Mouse (Mus musculus) layer of hippocampus, adult 18-20 months (tissue): Measurements from ENCODE around the gene Cyp2a22. TPM values are rescaled to one million over a fixed set of nuclear protein-coding genes. Genes with fewer than 3 reads are reported as not detected.
"Not testable (repeated sequence)": the region's sequence is repeated elsewhere in the genome, so short reads cannot be mapped to it uniquely, and the experiment has no call there.

Experiments
- DNase-seq, 2 experiments: peaks; one replicate each; pipeline ENCODE4 v3.0.0; 2022; ENCODE audit warnings: low spot score in 2 of 2
- long read RNA-seq: library from polyadenylated mRNA; stranded (forward); transcript quantifications from one replicate; pipeline ENCODE4 v2.0.0, GENCODE M21; 2021
- total RNA-seq, 2 experiments: library from RNA; stranded (reverse); gene quantifications; 2 replicates each; pipeline ENCODE4 v1.2.3; 2021

The Cyp2a22 gene
- not detected for total RNA-seq
- long read RNA-seq, result 0 reads

DNA sequence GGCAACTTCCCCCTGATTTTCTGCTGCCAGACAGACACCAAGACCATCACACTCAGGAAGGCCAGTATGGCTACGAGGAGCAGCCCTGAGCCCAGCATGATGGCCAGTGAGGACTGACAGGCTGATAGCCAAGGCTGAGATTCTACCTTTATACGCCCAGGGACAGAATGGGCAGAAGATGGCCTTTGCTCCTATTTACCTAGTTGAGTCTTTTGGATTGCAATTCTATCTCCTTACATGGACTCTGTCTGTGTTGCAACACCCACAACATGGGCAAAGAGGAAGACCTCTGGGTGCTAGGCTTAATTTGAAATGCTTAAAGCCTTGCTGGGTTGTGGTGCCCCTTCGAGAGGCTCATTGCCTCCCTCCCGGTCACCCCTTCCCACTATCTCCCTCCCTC is at the start of gene Cyp2a22:
Gene Cyp2a22 (minus strand): TSS at position 123 of the 400 bp plus-strand sequence.
- DNase-seq, result no peak

DNA sequence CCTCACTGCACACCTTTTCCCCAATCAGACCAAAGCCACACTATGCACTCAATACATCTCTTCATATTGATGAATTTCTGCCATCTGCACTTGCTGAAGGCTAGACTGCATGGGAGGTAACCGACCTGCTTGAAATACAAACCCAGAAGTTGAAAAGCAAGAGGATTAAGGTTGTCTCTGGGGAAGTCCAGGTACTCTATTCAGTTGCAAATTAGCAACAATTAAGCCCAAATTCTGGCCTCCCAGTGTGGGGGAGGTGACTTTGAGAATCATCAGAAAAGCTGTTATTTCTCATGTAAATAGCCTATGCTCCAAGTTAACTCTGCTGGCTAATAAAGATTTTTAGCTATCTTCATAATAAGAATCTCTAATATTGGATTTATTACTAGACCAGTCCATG is 44.0 kb upstream of the Cyp2a22 start:
- DNase-seq, result not testable (repeated sequence)

DNA sequence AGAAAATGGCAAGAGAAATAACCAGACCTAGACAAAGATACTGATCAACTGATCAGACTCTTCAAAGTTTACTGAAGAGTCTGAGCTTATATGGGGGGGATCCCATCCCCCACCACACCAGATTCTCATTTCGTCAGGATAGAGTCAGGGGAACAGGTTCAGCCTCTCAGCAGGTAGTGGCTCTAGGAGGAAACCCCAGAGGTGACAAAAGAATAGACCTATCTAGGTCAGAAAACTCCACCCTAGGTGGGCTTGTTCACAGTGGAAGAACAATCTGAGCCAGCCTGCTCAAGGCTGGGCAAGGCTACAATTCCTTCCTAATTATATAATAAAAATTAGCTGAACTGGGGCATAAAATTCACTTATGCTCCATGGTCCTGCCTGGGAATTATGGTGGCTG is 43.4 kb upstream of the Cyp2a22 start:
- DNase-seq, result no peak

DNA sequence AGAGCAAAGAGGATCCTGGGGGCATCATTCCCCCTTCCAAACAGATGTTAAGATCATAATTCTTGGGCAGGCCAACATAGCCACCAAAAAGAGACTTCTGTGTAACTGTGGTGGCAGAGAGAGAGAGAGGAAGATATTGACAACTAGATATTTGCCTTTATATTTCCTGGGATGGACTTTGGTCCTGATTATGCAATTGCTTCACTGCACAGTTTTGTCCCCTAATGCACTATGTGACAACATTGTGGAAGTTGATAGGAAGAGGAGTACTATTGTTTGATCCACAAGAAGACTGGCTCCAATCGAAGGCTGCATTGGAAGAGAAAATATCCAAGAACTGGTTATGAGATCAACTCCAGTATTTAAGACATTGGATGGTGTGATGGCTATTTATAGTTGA is 42.8 kb upstream of the Cyp2a22 start:
- DNase-seq, result not testable (repeated sequence)

- not testable (repeated sequence) for DNase-seq
These were observed 42.3 kb upstream of the Cyp2a22 start for GRCm38 (mm10) chr7:26981464-26981863.

GRCm38 (mm10) chr7:26962371-26962770 is 23.2 kb upstream of the Cyp2a22 start:
- DNase-seq, result not testable (repeated sequence)

DNA sequence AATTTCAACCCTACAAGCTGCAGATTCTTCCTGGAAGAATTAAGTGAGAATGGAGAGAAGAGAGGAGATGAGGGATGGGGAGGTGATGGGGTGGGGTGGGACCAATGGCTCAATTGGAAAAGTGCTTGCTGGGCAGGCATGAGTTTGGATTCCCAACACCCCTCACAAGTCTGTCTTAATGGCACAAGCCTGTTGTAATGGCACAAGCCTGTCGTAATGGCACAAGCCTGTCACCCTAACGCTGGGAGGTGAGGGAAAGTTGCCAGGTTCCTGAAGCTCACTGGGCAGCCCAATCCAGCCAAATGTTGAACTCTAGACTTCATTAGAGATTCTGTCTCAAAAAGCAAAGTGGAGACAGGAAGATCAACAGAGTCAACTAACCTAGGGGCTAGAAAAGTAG is 14.1 kb upstream of the Cyp2a22 start:
- not testable (repeated sequence) for DNase-seq

DNA sequence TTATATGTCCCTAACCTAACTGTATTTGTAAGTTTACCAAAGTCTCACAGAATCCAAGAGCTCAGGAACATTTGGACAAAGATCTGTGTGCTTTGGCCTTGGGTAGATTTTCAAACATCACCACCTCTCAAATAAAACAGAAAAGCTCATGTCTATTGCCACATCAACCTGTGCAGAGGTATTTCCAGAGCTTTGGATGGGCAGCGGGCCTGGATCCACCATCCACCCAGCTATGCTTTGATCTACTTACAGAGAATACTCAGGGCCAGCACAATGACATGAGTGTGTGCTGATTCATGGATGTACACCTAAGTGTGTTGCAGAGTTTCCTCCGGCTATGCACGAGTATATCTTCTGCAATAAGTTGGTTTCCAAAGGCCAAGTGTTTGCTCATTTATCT is 13.5 kb upstream of the Cyp2a22 start:
- DNase-seq, result not testable (repeated sequence)

DNA sequence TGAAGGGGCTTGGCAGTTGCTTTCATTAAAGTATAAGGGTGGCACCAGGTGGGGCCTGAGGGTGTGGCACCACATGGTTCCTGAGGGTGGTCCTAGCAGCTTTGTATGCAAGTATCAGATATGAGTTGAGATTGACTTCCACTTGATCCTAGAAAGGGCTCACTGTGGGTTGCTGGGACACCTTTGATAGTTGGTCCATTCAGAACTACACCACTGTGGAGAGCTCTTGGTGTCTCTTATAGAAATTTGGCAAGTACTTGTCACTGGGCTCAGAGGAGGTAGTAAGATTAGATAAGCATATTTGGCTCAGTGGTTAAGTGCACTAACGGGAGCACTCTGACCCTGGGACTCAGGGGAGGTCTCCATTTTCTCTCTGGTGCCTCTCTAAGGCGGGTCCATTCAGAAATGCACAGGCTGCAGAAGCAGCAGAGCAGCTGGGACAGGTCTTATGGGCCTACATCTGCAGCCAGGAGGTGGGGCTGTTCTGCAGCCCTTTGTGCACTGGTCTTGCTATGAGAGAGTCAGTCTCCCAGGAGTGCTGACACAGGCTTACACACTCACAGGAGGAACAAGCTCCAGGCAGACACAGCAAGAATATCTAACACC is 2.2 kb upstream of the Cyp2a22 start:
- DNase-seq, result not testable (repeated sequence)

DNA sequence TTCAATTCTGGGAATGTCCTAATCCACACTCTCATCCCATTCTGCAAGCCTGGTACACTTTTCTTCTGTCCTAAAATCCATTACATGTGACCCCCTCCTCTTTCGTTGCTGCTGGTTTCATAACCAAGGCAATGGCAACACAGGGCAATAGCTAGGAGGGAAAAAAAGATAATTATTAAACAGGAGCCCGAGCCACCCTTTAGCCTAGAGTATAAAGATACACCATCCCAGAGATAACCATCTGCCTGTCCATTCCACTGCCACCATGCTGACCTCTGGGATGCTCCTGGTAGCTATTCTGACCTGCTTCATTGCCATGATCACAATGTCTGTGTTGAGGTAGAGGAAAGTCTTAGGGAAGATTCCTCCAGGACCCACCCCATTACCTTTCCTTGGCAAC is 22.1 kb downstream of the Cyp2a22 start:
- DNase-seq, result not testable (repeated sequence)

Other genes starting within 250 kb of the Cyp2a22 start
- gene Cyp2b19, start 182.2 kb downstream of the Cyp2a22 start, total RNA-seq, result not detected
- gene Cyp2g1, start 130.5 kb downstream of the Cyp2a22 start, total RNA-seq, result not detected
- not detected for gene Cyp2a5, start 104.1 kb downstream of the Cyp2a22 start, total RNA-seq
- gene Cyp2a12, start 89.7 kb upstream of the Cyp2a22 start, total RNA-seq, result not detected
- gene Cyp2f2, start 180.5 kb upstream of the Cyp2a22 start, total RNA-seq, result not detected
- gene Cyp2t4, start 214.3 kb upstream of the Cyp2a22 start, total RNA-seq, result not detected
- 100 to 1,000 TPM; 106 to 110 TPM for gene Egln2, start 227.4 kb upstream of the Cyp2a22 start, total RNA-seq
- 10 to 100 TPM; 88.4 to 94.7 TPM for gene Rab4b, start 239.5 kb upstream of the Cyp2a22 start, total RNA-seq
- gene Gm21983, start 241.7 kb upstream of the Cyp2a22 start, total RNA-seq, result not detected
- 1 to 10 TPM in 1 of 2 experiments, under 1 TPM in 1; 0.62 to 2.0 TPM for gene Mia, start 241.8 kb upstream of the Cyp2a22 start, total RNA-seq